Mouse (Mus musculus) C2C12 (cell line): Measurements from ENCODE around the gene Clasp2. TPM values are rescaled to one million over a fixed set of nuclear protein-coding genes. Genes with fewer than 3 reads are reported as not detected.

Experiments
- H3K27me3 ChIP-seq: one replicate; pipeline ENCODE4 v1.6.1; 2011; ENCODE audit not compliant: control insufficient read depth, insufficient read depth, insufficient read length
- H3K36me3 ChIP-seq: one replicate; pipeline ENCODE4 v1.6.1; 2011; ENCODE audit not compliant: control insufficient read depth, insufficient read depth
- H3K4me3 ChIP-seq: one replicate; pipeline ENCODE4 v1.5.1; 2011; ENCODE audit warnings: mild to moderate bottlenecking, control low read depth; ENCODE audit not compliant: poor library complexity, insufficient read depth, severe bottlenecking
- H3K79me2 ChIP-seq: one replicate; pipeline ENCODE4 v1.6.1; 2011; ENCODE audit not compliant: control insufficient read depth, insufficient read depth
- H3K79me3 ChIP-seq: one replicate; pipeline ENCODE4 v1.6.1; 2011; ENCODE audit warnings: low read depth, control low read depth
- H3ac ChIP-seq: one replicate; pipeline ENCODE3; 2011; ENCODE audit warnings: low read depth; ENCODE audit not compliant: control insufficient read depth, insufficient read length
- CEBPB ChIP-seq: IDR thresholded peaks from one replicate; pipeline ENCODE4 v1.6.1; 2011; ENCODE audit warnings: low read depth, mild to moderate bottlenecking, control low read depth, moderate library complexity
- CTCF ChIP-seq: IDR thresholded peaks from one replicate; pipeline ENCODE4 v1.5.1; 2011; ENCODE audit not compliant: control insufficient read depth, insufficient read depth, insufficient read length
- FOSL1 ChIP-seq: IDR thresholded peaks from one replicate; pipeline ENCODE4 v1.8.0; 2011; ENCODE audit warnings: mild to moderate bottlenecking, low read length; ENCODE audit not compliant: poor library complexity, insufficient read depth, severe bottlenecking
- MAX ChIP-seq: IDR thresholded peaks from one replicate; pipeline ENCODE4 v1.6.1; 2011; ENCODE audit warnings: mild to moderate bottlenecking, control low read depth
- MYOD1 ChIP-seq: IDR thresholded peaks from one replicate; pipeline ENCODE4 v1.6.1; 2011; ENCODE audit warnings: low read depth; ENCODE audit not compliant: control insufficient read depth, insufficient read length
- MYOG ChIP-seq: IDR thresholded peaks from one replicate; pipeline ENCODE4 v1.6.1; 2011; ENCODE audit not compliant: control insufficient read depth, insufficient read length; ENCODE audit errors: extremely low read depth
- USF1 ChIP-seq: IDR thresholded peaks from one replicate; pipeline ENCODE4 v1.6.1; 2011; ENCODE audit warnings: low read depth, mild to moderate bottlenecking, control low read depth, moderate library complexity
- polyA plus RNA-seq: library from polyadenylated mRNA; unstranded; fragments of >200 nt; fragmentation: generic; extraction: Trizol; gene quantifications from one replicate; pipeline ENCODE4 v1.2.1, GENCODE M21; 2012; ENCODE audit warnings: missing spikeins

Gene Clasp2
- polyA plus RNA-seq, 1 experiment, result 8.8 TPM

DNA sequence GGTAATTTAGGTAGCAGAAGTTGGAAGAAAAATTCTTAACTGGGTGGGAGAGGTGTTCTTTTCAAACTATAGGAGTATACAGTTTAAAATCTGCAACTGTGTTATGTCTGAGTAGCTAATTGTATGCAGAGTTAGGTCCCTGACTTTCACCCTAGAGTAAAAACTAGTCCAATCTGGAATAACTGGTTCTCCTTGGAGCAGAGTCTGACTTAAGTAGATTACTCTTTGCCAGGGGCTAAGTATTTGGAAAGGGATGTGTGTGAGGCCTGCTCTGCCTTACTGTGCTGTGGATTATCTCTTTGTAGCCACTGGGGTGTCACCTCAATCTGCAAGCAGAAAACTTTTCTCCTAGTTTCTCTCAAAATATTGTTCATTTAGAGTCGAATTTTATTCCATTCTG is 205.9 kb downstream of the Clasp2 start:
- Histone ChIP-seq H3K79me3 (peaks cover 34% of the 10 kb centered on the region), H3K79me2 (peaks cover 58% of the 10 kb centered on the region), H3K27me3 (no peaks in the 10 kb centered on the region), H3K4me3 (no peak overlapping the region), H3ac (no peak overlapping the region), H3K36me3 (peaks cover 29% of the 10 kb centered on the region)
- TF ChIP-seq CTCF (no peak), MYOD1 (no peak), MYOG (no peak), USF1 (no peak), FOSL1 (no peak), CEBPB (no peak), MAX (no peak)

DNA sequence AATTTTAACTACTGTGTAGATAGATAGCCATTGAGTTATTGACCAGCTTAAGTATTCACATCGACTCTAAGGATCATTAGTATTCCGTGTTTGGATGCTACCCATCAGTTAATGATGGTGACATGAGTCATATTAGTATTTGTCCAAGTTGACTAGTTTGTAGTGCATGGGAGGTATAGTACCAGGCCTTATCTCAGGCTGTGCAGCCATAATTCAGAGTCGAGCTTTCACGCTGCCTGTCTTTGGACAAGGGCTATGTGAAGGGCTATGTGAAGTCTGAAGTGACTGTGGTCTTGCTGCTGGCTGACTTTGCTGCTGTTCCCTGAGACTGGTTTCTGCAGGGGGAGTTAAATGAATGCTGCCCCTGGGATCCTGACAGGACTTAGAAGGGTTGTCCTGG is 216.5 kb downstream of the Clasp2 start:
- Histone ChIP-seq H3K4me3 (no peak overlapping the region), H3K36me3 (peaks cover 75% of the 10 kb centered on the region), H3K27me3 (no peaks in the 10 kb centered on the region), H3K79me3 (peaks cover 9% of the 10 kb centered on the region), H3K79me2 (peaks cover 22% of the 10 kb centered on the region), H3ac (no peak overlapping the region)
- TF ChIP-seq FOSL1 (no peak), CTCF (no peak), MAX (no peak), MYOG (no peak), USF1 (no peak), MYOD1 (no peak), CEBPB (no peak)

DNA sequence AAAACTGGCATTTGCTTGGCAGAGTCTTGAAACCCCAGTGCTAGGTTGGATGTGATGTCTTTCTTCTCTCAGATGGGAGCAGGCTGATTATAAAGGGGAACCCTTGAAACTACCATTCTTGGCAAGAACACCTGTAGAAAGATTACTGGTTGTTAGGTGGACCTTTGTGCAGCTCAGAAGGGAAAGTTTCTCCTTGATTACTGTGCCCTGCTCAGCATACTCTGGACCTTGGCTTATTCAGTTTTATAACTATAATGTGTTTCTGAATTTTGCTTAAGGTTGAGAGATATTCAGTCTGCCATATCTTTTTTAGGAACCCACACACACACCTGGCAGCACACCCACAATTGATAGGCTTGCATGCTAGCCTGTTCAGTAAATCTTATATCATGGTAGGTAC is 222.4 kb downstream of the Clasp2 start:
- H3ac ChIP-seq, result no peak overlapping the region
- H3K79me2 ChIP-seq, result no peaks in the 10 kb centered on the region
- H3K79me3 ChIP-seq, result no peaks in the 10 kb centered on the region
- no peak for TF ChIP-seq CTCF
- no peak for TF ChIP-seq MYOG
- no peak for TF ChIP-seq MAX
- no peak for TF ChIP-seq MYOD1
- TF ChIP-seq USF1, result no peak
- TF ChIP-seq FOSL1, result no peak
- no peak for TF ChIP-seq CEBPB
- H3K4me3 ChIP-seq, result no peak overlapping the region
- no peaks in the 10 kb centered on the region for H3K27me3 ChIP-seq
- H3K36me3 ChIP-seq, result peaks cover 74% of the 10 kb centered on the region

DNA sequence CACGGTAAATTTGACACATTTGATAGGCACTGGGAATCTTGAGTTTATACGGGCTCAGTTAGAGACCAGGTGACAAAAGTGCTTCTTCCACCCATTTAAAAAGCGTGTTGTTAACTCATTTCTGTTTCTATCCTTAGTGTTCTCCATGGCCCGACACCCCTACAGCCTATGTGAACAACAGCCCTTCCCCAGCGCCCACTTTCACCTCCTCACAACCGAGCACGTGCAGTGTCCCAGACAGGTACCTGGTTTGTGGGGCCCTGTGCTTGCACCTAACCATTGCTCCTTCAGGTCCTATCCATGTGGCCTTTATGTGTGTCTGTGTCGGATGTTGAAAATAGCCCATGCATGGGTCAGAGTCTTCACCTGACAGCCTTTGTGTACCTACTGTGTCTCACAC is 223.1 kb downstream of the Clasp2 start:
- Histone ChIP-seq H3ac (no peak overlapping the region), H3K4me3 (no peak overlapping the region), H3K79me3 (no peaks in the 10 kb centered on the region), H3K79me2 (no peaks in the 10 kb centered on the region), H3K36me3 (peaks cover 68% of the 10 kb centered on the region), H3K27me3 (no peaks in the 10 kb centered on the region)
- TF ChIP-seq CTCF, result no peak
- no peak for TF ChIP-seq MYOD1
- TF ChIP-seq CEBPB, result no peak
- TF ChIP-seq FOSL1, result no peak
- TF ChIP-seq MAX, result no peak
- TF ChIP-seq USF1, result no peak
- TF ChIP-seq MYOG, result no peak

GRCm38 (mm10) chr9:113966838-113967237 is 225.6 kb downstream of the Clasp2 start:
- TF ChIP-seq USF1 (no peak), MAX (no peak), MYOD1 (no peak), FOSL1 (no peak), MYOG (no peak), CEBPB (no peak), CTCF (no peak)
- Histone ChIP-seq H3K79me3 (no peaks in the 10 kb centered on the region), H3ac (no peak overlapping the region), H3K36me3 (peaks cover 68% of the 10 kb centered on the region), H3K79me2 (no peaks in the 10 kb centered on the region), H3K27me3 (no peaks in the 10 kb centered on the region), H3K4me3 (no peak overlapping the region)

DNA sequence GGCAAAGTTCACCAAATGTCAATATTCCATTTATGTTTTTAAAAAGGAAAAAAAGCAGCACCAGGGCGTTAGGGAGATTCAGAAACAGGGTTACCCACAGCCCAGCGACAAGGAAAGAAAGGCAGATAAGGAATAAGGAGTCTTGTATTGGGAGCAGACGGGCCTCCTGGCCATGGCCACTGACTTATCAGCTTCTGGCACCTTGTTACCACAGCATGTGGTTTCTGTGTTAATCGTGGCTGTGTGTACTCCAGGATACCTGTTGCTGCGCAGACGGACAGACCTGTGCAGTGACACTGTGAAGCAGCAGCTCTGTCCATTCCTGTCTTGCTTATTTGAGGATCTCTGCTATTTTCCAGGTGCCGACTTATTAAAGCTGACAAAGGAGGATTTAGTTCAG is 227.7 kb downstream of the Clasp2 start:
- peaks cover 69% of the 10 kb centered on the region for H3K36me3 ChIP-seq
- no peak overlapping the region for H3K4me3 ChIP-seq
- no peaks in the 10 kb centered on the region for H3K27me3 ChIP-seq
- no peak overlapping the region for H3ac ChIP-seq
- no peak for TF ChIP-seq MYOD1
- no peak for TF ChIP-seq MYOG
- no peak for TF ChIP-seq CTCF
- TF ChIP-seq CEBPB, result no peak
- TF ChIP-seq USF1, result no peak
- no peak for TF ChIP-seq FOSL1
- TF ChIP-seq MAX, result no peak
- no peaks in the 10 kb centered on the region for H3K79me2 ChIP-seq
- H3K79me3 ChIP-seq, result no peaks in the 10 kb centered on the region

Other genes starting within 250 kb of the Clasp2 start
- 62.5 TPM for gene Pdcd6ip, start 33.2 kb upstream of the Clasp2 start, polyA plus RNA-seq
- gene Ubp1, start 189.5 kb downstream of the Clasp2 start, polyA plus RNA-seq, result 23.7 TPM